Mouse (Mus musculus): ENCODE results near the gene Stk32c. TPM values are rescaled to one million over a fixed set of nuclear protein-coding genes. Genes with fewer than 3 reads are reported as not detected.

Stk32c gene
- total RNA-seq, 2 experiments from 2014 or later, result 179 to 185 TPM

GRCm38 (mm10) chr7:139230241-139230640, 17.1 kb upstream of the Stk32c start:
- no peak for DNase-seq (ENCODE audit: low spot score in 2 of 2)

GRCm38 (mm10) chr7:139229837-139230236, 16.7 kb upstream of the Stk32c start:
- no peak for DNase-seq (ENCODE audit: low spot score in 2 of 2)

GRCm38 (mm10) chr7:139228447-139229171, 15.5 kb upstream of the Stk32c start:
- no peak for DNase-seq (ENCODE audit: low spot score in 2 of 2)

- DNase-seq (ENCODE audit: low spot score in 2 of 2), result no peak
These were observed 13.3 kb upstream of the Stk32c start for GRCm38 (mm10) chr7:139226416-139226815.

GRCm38 (mm10) chr7:139224725-139225124, 11.6 kb upstream of the Stk32c start:
- DNase-seq (ENCODE audit: low spot score in 2 of 2), result no peak

GRCm38 (mm10) chr7:139224070-139224469, 11.0 kb upstream of the Stk32c start:
- no peak for DNase-seq (ENCODE audit: low spot score in 2 of 2)

- DNase-seq (ENCODE audit: low spot score in 2 of 2), result no peak
These were observed 9.2 kb upstream of the Stk32c start for GRCm38 (mm10) chr7:139222341-139222740.

GRCm38 (mm10) chr7:139221856-139222255, 8.7 kb upstream of the Stk32c start:
- DNase-seq (ENCODE audit: low spot score in 2 of 2), result no peak

GRCm38 (mm10) chr7:139221072-139221471, 8.0 kb upstream of the Stk32c start:
- peak in 1 of 2 experiments; percentile 46 for DNase-seq (ENCODE audit: low spot score in 2 of 2)

- no peak for DNase-seq (ENCODE audit: low spot score in 2 of 2)
These were observed 7.2 kb upstream of the Stk32c start for GRCm38 (mm10) chr7:139220303-139220702.

GRCm38 (mm10) chr7:139219486-139219885, 6.4 kb upstream of the Stk32c start:
- no peak for DNase-seq (ENCODE audit: low spot score in 2 of 2)

- DNase-seq (ENCODE audit: low spot score in 2 of 2), result no peak
These were observed 5.7 kb upstream of the Stk32c start for GRCm38 (mm10) chr7:139218641-139219415.

- no peak for DNase-seq (ENCODE audit: low spot score in 2 of 2)
These were observed 3.9 kb upstream of the Stk32c start for GRCm38 (mm10) chr7:139217046-139217445.

GRCm38 (mm10) chr7:139216464-139216863, 3.4 kb upstream of the Stk32c start:
- no peak for DNase-seq (ENCODE audit: low spot score in 2 of 2)

GRCm38 (mm10) chr7:139215946-139216345, 2.8 kb upstream of the Stk32c start:
- DNase-seq (ENCODE audit: low spot score in 2 of 2), result no peak

GRCm38 (mm10) chr7:139215516-139215915, 2.4 kb upstream of the Stk32c start:
- DNase-seq (ENCODE audit: low spot score in 2 of 2), result no peak

GRCm38 (mm10) chr7:139214596-139215340, 1.7 kb upstream of the Stk32c start:
- no peak for DNase-seq (ENCODE audit: low spot score in 2 of 2)

GRCm38 (mm10) chr7:139214160-139214559, 1.1 kb upstream of the Stk32c start:
- DNase-seq (ENCODE audit: low spot score in 2 of 2), result no peak

- no peak for DNase-seq (ENCODE audit: low spot score in 2 of 2)
These were observed 644 bp upstream of the Stk32c start for GRCm38 (mm10) chr7:139213751-139214150.

- no peak for DNase-seq (ENCODE audit: low spot score in 2 of 2)
These were observed 1.3 kb downstream of the Stk32c start for GRCm38 (mm10) chr7:139211761-139212160.

GRCm38 (mm10) chr7:139208773-139209095, 4.4 kb downstream of the Stk32c start:
- DNase-seq (ENCODE audit: low spot score in 2 of 2), result no peak

Measured in left cerebral cortex, adult 18-20 months (tissue).